Mouse (Mus musculus): ENCODE data around the gene Klhl6.

Gene Klhl6

DNA sequence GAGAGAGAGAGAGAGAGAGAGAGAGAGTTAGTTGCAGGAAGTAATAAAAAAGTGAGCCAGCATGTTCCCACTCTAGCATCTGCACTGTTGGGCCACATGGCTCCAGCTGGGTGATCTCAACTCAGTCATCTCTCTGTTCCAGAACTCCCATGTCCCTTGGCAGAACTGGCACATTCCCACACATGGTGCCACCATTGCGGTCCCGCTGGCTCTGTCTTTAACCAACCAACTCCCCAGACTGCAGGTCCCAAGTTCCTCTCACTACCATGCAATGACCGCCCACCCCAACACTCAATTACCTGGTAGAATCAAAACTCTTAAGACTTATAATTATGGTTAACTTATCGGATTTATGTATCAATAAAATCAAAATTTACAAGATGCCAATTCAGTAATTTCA is 14.2 kb downstream of the Klhl6 start:
- DNase-seq, result no peak

DNA sequence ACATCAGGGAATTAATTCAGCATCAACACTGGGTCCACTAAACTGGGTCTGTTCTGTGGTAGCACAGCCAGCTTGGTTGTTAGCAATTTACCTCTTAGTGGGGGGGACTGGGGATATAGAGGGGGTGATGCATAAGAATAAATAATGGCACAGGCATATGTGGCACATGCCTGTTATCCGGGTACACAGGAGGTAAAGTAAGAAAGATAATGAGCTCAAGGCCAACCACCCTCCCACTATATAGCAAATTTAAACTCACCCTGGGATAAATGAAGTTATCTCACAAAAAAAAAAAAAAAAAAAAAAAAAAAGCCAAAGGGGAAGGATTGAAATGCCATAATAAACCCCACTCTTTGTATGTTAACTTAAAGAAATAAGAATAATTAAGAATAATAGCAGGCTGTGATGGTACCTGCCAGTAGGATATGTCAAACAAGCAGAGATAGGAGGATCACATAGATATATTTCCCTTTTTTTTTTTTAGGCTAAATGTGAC is 14.9 kb downstream of the Klhl6 start:
- DNase-seq, result no peak

DNA sequence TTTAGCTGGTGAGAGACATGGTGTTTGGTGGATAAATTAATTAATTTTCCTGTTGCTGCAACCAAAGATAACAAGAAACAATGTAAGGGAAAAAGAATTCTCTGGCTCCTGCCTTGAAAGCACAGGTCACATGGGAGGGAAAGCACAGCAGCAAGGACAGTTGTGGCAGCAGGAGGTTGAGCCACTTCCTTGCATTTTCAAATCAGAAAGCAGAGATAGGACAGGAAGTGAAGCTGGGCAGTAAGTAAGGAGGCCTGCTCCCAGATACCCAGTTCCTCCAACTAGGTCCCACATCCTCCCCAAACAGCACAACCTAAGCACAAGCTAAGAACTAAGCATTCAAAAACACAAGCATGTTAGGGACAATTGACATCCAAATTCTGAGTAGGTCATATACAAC is 15.9 kb downstream of the Klhl6 start:
- DNase-seq, result no peak

DNA sequence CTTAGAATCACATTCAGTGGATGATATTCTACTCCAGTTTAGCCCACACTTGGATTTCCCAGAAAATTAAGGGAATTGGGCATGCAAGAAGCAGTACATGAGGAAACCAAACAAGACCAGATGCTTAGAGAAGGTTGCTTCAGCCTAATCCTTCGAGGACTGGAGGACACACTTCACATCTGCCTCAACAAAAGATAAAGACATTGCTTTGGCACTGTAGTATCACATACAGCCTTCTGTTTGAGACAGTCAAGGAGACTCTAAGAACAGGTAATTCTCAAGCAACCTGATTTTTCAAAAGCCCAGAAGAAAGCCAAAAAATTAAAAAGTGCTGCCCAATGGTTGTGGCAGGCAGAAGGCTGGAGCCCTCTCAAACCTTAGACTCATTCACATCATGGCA is 16.4 kb downstream of the Klhl6 start:
- no peak for DNase-seq

DNA sequence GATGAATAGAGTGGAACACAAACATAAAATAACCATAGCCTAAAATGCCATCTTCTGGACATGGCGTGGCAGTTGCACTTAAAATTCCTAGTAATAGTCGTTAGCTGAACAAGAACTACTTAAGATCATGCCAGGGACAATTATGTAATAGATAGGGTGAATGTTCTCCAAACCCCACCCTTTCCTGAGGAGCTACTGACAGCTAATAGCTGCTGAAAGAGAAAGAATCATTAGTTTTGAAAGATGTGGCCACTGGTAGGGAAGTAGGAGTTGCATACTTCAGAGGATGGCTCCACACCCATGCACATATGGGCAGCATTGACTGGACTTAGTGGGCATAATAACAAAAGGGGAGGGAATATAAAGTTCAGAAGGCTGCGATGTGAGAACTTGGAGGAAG is 19.9 kb downstream of the Klhl6 start:
- DNase-seq, result no peak

DNA sequence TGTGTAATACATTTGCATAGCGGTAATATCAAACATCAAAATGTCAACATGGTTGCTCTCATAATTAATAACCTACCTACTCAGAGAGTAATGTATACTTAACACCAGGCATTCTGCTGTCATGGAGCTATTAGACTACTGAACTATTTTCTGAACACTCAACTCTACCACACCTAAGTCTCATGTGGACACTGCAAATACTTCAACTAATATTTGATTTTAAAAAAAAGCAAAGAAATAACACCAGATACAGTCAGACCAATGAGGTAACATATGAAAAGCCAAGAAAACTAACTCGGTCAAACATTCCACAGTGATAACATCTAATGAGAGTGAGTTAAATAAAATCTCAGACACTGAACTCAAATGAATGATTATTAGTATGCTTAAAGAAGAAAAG is 21.8 kb downstream of the Klhl6 start:
- DNase-seq, result no peak

DNA sequence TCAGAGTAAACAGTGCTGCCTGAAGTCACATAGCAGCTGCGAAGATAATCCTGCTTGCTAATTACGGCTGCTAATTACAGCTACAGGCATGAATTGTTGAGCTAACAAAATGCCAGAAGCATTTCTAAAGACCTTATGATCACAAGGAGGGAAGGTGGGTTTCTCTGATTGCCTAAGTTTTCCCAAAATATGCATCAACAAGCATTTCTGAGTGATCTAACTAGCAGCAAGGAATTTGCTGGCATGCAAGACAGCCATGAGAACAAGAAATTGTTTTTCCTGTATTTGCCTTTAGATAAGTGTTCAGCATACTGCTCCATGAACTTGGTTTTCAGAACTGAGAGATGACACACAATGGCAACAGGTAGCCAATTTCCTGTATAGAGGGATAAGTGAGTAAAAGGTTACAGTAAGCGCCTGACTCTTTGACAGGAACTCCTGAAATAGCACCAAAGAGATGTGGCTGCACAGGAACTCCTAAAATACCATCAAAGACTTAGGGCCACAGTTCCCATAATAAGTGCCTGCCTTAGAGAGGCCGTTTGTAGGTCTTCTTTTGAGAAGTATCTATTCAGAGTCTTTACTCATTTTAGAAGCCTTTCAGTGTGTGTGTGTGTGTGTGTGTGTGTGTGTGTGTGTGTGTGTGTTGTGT is 22.3 kb downstream of the Klhl6 start:
- DNase-seq, result no peak

DNA sequence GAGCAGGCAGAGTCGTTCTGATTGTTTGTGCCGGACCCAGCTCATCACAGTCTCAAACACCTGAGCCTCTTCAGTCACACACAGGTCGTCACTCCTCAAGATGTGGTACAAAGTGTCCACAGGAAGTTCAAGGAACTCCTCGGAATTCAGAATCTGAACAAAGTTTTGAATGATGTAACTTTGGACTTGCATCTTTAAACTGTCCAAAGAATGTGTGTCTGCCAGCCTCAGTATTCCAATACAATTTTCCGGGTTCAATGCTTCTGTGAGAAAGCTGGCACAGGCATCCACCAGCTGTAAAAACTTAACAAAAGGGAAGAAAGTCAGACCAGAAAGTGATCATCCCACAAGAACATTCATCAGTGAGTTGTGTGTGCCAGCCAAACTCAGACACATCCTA is 25.8 kb downstream of the Klhl6 start:
- no peak for DNase-seq

DNA sequence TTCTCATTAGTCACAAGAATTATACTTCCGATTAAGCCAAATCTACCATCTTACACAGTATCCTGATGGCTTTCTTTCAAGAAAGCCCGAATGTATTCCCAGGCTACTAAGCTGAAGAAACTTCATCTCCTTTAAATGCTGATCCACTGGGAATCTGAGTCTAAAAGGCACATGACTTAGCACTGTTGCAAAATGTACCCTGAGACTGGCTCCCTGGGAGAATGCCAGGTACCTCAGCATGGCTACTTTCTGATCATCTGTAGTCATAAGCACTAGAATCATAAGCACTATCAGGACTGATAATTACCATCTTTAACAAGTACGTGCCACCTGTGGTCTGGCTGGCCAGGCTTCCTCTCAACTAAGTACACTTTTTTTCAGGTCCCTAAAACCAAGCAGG is 35.5 kb downstream of the Klhl6 start:
- DNase-seq, result no peak

DNA sequence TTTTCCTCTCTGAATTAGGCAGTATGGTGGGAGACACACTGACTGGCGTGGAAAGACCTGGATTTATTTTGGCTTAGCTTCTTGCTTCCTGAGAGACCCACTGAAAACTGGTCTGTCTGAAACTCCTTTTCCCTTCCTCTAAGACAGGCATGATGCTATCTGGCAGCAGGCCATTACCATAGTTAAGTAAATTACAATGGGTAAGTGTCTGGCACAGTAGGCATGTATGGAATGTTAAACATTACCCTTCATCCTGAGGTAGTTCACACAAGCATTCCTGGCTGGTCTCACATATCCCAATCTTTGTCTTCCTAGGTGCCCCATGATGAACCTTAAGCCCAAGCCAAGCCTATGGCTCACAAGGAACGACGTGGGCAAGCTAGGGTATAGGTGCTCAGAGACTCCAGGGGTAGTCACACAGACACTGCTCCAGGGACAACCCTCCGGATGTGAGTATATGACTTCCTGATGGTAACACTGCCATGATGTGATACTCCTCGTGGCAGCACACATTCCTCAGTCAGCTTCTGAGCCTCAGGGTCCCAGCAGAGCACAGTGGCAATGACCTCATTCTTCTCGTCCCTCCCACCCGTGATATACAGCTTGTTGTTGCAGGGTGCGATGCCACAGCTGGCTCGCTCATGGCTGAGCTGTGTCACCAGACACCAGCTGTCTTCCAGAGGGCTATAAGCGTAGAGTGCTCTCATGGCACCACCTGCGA is 36.1 kb downstream of the Klhl6 start:
- no peak for DNase-seq

DNA sequence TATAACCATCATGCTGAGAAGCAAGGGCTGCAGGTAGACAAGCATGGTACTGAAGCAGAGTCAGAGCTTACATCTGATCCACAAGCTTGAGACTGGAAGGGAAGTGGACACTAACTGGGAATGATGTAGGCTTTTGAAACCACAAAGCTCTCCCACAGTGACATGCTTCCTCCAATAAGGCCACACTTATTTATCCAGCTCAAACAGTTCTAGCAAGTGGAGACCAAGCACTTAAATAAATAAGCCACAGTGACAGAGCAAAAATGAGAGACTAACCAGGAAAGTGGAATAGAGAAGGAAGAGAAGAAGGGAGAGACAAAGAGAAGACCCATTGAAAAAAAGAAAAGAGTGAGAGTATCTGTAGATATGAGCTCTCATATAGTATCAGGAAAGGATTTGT is 62.0 kb downstream of the Klhl6 start:
- DNase-seq, result no peak

DNA sequence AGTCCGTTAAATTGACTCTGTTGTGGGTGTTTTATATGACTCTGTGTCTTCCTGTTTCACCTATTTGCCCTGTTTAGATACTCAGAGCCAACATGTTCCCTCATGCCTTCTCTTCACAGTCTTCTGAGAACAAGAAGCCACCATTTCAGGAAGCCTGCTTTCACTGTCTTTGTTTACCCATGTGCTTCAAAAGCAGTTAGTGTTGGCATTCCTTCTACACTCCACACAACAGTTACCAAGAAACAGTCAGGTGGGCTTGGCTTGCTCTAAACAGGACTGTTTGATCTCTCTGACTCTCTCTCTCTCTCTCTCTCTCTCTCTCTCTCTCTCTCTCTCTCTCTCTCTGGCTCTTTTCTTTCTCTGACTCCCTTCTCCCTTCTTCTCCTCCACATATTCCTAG is 64.6 kb downstream of the Klhl6 start:
- DNase-seq, result no peak

DNA sequence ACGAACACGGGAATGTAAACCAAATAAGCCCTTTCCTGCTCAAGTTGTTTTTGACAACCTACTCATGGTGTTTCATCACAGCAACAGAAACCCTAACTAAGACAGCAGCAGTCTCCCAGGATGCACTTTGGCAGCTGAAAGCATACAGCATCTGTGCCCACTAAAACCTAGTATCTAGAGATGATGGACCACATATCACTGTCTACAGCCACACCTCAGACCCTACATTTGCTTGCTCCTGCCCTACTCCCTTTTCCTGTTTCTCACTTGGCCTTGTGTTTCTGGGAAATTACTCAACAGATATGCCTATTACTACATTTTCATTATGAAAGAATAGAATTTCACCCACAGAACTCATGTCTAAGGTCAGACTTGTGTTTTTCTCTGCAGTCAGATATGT is 70.3 kb downstream of the Klhl6 start:
- no peak for DNase-seq

DNA sequence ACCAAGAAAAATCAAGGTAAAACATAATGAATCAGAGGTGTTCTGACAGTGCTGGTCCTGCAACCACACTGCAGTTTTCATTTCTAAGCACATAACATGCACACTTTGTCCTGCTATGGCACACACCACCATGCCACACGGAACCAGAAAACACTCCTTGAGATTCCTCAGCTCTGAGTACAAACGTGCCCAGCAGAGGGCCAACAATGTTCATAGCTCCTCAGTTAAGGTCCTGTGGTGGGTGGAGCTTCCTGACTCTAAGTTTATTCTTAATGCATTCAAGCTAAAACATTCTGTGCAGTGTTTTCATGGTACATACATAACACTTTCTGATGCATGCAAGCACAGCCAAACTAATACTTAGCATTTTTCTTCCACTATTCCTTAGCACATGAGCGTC is 74.5 kb downstream of the Klhl6 start:
- no peak for DNase-seq

DNA sequence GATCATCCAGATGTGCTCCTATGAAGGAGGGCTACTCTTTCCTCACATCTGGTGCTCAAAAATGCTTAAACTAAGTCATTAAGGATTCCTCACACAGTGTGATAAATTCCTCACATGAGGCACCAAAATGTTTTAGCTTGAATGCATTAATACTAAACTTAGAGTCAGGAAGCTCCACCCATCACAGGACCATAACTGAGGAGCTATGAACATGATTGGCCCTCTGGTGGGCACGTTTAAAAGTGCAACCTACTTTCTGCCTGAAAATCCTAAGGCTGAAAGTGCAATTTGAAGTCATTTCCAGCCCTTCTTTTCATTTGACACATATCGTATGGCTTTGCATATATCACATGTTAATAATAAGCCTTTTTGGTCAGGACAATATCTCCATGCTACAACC is 75.7 kb downstream of the Klhl6 start:
- no peak for DNase-seq

DNA sequence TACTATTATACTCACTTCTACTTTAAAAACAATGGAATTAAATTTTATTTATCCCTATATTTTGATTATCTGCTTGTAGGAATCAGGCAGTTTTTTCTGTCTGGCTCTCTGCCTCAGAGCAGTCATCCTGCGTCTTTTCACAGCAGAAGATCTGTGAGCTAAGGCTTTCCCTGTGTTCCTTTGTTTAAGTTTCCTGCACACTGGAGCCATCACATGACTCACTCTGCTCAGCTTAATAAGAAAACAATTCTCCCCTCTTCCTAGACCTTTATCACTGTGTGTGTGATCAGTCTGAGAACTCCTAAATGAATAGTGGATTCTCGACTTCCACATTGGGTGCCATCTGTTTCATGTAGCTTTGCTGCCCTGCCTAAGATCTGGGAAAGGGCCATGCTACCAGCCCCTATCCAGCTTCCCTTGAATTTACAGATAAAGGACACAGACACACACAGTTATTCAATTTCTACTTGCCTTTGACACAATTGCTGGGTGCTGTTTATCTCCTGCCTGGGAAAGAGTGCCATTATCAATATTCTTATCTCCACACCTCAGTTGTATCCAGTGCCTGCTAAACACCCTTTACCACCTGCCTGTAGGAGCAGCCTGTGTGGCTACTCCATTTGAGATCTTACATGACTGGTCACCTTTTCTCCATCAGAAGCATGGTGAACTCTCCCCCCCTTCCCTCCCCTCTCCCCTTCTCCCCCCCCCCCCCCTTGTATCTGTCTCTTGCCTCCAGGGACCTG is 77.9 kb downstream of the Klhl6 start:
- no peak for DNase-seq

DNA sequence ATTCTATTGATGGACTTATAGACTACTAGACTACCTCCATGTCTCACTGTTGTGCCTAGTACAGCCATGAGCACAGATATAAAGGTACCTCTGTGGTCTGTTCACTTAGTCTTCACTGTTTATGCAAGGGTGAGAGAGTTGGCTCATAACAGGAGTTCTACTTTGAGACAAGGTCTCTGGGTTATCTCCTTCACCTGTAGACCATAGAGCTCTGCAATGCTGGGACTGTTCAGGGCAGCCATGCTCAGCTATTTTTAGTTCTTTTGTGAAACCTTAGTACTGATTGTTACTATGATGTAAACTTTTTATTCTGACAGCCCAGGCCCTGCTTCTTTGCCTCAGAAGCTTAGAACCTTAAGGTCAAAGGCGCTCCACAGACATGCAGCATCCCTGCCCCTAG is 79.0 kb downstream of the Klhl6 start:
- no peak for DNase-seq

All from cerebellum, adult 9-11 months (tissue).